Mouse (Mus musculus) bone marrow macrophage, adult 2 months (primary cell): ENCODE measurements around the gene Hnrnpa3.

ENCODE experiments used
- CTCF ChIP-seq: IDR thresholded peaks from 2 replicates; pipeline ENCODE4 v1.5.1; 2012; ENCODE audit warnings: low read depth, mild to moderate bottlenecking, low read length, moderate library complexity
- POLR2A ChIP-seq: IDR thresholded peaks from 2 replicates; pipeline ENCODE4 v1.6.1; 2012; ENCODE audit warnings: mild to moderate bottlenecking, low read depth, low read length, borderline replicate concordance

DNA sequence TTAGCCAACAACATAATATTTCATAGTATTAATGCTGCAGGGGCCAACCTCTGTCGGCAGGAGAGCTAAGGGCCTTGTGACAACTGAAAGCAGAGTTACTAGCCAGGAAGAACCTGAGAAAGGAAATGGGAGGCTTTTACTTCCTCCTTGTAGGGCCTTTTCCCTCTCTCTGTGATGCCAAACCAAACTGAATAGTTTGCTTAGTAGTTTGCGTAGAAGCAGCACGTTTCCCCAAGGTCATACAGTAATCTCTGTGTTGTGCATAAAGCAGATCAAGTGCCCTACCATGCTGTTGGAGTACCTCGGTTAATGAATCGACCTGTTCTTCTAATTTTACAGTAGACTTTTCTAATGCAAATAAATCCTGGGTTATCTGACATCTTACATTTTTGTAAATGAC, 47.4 kb downstream of the Hnrnpa3 start:
- TF ChIP-seq CTCF (no peak), POLR2A (no peak)
